Mouse (Mus musculus) small intestine, adult 2 months (tissue): ENCODE results near the gene Adipor2.

ENCODE experiments used
- CTCF ChIP-seq: fragments of 200-500 bp; IDR thresholded peaks from 2 replicates; pipeline ENCODE4 v1.5.1; 2012; ENCODE audit warnings: low read depth, mild to moderate bottlenecking, control low read depth, inconsistent platforms, low read length, moderate library complexity, mixed read lengths; ENCODE audit not compliant: insufficient replicate concordance, insufficient read length; ENCODE audit errors: extremely low read depth
- POLR2A ChIP-seq: fragments of 200-500 bp; IDR thresholded peaks from 2 replicates; pipeline ENCODE4 v1.6.1; 2012; ENCODE audit warnings: low read depth, mild to moderate bottlenecking, control low read depth, inconsistent platforms, low read length, moderate library complexity

- TF ChIP-seq CTCF: no peak
- TF ChIP-seq POLR2A: no peak
Observed at GRCm38 (mm10) chr6:119333831-119334230, 83.7 kb downstream of the Adipor2 start.
